Mouse (Mus musculus): ENCODE results near the gene Stmn1. TPM values are rescaled to one million over a fixed set of nuclear protein-coding genes. Genes with fewer than 3 reads are reported as not detected.

The Stmn1 gene
- polyA plus RNA-seq, 1 experiment from 2014 or later = 988 TPM

DNA sequence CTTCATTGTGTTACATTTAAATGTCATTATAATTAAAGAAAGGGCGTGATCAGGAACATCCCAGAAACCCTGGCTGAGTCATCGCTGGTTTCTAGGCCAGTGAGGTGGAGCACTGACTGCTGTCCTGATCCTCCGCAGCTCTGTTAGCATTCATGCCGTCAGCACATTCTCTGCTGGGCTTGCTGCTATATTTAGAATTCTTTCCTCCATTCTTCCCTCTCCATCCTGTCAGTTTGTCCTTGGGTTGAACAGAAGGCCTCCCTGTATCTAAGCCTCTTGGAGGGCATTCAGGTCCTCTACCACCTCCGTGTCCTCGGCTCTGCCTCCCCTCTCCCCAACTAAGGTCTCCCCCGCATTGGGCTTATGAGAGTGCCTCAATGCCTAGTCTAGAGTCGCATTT, 48.9 kb downstream of the Stmn1 start:
- peak overlapping the region; percentile 70 for H3K9ac ChIP-seq

DNA sequence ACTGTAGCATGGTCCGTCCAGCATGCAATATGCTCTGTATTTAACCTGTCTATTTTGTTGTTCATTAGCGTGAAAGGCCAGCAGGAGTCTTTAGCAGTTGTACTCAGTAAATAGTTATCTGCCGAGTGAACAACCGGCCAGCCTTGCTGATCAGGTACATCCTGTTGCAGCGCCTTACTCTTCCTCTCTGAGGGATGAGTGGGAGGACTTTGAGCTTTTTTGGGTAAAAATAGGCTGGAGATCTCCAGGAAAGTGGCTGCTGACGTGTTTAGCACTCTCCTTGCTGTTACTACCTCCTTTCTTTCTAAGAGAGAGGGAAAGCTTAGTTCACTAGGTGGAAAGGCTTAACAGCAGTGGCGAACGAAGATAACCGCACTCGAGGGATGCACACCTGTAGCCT, 49.6 kb downstream of the Stmn1 start:
- H3K4me2 ChIP-seq = peak overlapping the region; percentile 59
- H3K4me3 ChIP-seq = peak overlapping the region; percentile 7; the same call in 1 of the 2 replicates
- H3K27me3 ChIP-seq (replicated peaks) = no peaks in the 10 kb centered on the region
- H3K27ac ChIP-seq (replicated peaks) = peak overlapping the region; percentile 99
- H3K9me3 ChIP-seq = no peaks in the 10 kb centered on the region
- no peak for ATAC-seq (ENCODE audit: extremely low read depth, insufficient number of reproducible peaks, low FRiP score, low TSS enrichment)
- 58% methylated on average over 10 of the region's 10 CpGs for WGBS
- H3K36me3 ChIP-seq = peaks cover 18% of the 10 kb centered on the region
- H3K4me1 ChIP-seq = peaks cover 56% of the 10 kb centered on the region
- H3K9ac ChIP-seq = peak overlapping the region; percentile 67

More for the DNA sequence above, 48.9 kb downstream of the Stmn1 start:
- H3K9me3 ChIP-seq = no peaks in the 10 kb centered on the region
- peak overlapping the region; percentile 99 for H3K27ac ChIP-seq (replicated peaks)
- H3K4me1 ChIP-seq = peaks cover 64% of the 10 kb centered on the region
- 26% methylated on average over 8 of the region's 8 CpGs for WGBS
- no peak for ATAC-seq (ENCODE audit: extremely low read depth, insufficient number of reproducible peaks, low FRiP score, low TSS enrichment)
- H3K4me3 ChIP-seq = peak overlapping the region; percentile 7; the same call in 1 of the 2 replicates
- peaks cover 15% of the 10 kb centered on the region for H3K36me3 ChIP-seq
- H3K4me2 ChIP-seq = peak overlapping the region; percentile 59
- no peaks in the 10 kb centered on the region for H3K27me3 ChIP-seq (replicated peaks)

DNA sequence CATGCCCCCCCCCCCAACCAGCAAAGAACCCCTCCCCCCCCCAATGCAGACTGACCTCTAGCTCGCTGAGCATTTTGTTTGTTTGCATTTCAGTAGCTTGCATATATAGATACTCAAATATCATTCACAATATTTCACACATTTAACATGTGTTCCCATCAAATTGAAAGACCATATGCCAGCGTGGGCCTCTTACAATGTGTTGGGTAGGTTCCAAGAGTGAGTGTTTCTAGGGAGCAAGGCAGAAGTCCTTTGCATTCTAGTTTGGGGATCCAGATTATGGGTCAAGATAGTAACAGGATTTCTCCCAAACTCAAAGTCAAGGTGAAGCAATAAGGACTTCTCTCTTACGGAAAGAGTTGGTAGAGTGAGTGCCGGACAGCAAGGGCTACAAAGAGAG, 50.4 kb downstream of the Stmn1 start:
- H3K36me3 ChIP-seq = peaks cover 26% of the 10 kb centered on the region
- no peak overlapping the region for H3K4me2 ChIP-seq
- 92% methylated on average over 4 of the region's 4 CpGs for WGBS
- ATAC-seq (ENCODE audit: extremely low read depth, insufficient number of reproducible peaks, low FRiP score, low TSS enrichment) = no peak
- no peaks in the 10 kb centered on the region for H3K27me3 ChIP-seq (replicated peaks)
- H3K4me1 ChIP-seq = peaks cover 51% of the 10 kb centered on the region
- H3K27ac ChIP-seq (replicated peaks) = no peak overlapping the region
- no peaks in the 10 kb centered on the region for H3K9me3 ChIP-seq
- H3K4me3 ChIP-seq = no peak overlapping the region
- no peak overlapping the region for H3K9ac ChIP-seq

DNA sequence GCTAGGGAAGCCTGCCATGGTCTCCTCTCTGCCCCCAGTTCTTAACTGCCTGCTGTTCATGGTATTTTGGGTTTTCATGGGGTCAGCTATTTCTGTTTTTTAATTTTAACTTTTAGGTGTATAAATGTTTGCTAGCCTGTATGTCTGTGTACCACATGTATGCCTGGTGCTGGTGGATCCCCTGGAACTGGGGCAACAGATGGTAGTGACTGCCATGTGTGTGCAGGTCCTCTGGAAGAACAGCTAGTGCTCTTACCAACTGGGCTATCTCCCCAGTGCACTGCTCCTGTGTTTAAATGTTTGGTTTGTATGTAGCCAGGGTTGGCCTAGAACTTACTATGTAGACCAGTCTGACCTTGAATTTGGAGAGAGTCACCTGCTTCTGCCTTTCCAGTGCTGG, 51.2 kb downstream of the Stmn1 start:
- H3K9ac ChIP-seq = no peak overlapping the region
- no peak overlapping the region for H3K4me3 ChIP-seq
- peaks cover 43% of the 10 kb centered on the region for H3K4me1 ChIP-seq
- H3K27ac ChIP-seq (replicated peaks) = no peak overlapping the region
- ATAC-seq (ENCODE audit: extremely low read depth, insufficient number of reproducible peaks, low FRiP score, low TSS enrichment) = no peak
- peaks cover 34% of the 10 kb centered on the region for H3K36me3 ChIP-seq
- H3K4me2 ChIP-seq = no peak overlapping the region
- H3K27me3 ChIP-seq (replicated peaks) = no peaks in the 10 kb centered on the region
- no peaks in the 10 kb centered on the region for H3K9me3 ChIP-seq

Small RNA genes lying within 50 kb of the gene (microRNA-seq; reads per million reads assigned to microRNA genes)
- gene Gm23634 = not detected

Other genes starting within 250 kb of the Stmn1 start
- gene Catsper4, start 240.9 kb upstream of the Stmn1 start, polyA plus RNA-seq (2015; fragmentation: Nextera tagmentation; extraction: Ambion mirVana) = not detected in 2 replicates
- gene Cnksr1, start 229.9 kb upstream of the Stmn1 start, polyA plus RNA-seq (2015; fragmentation: Nextera tagmentation; extraction: Ambion mirVana) = 1.3 and 1.5 TPM in 2 replicates
- gene E130218I03Rik, start 224.7 kb upstream of the Stmn1 start, polyA plus RNA-seq (2015; fragmentation: Nextera tagmentation; extraction: Ambion mirVana) = 0.17 and 0.21 TPM in 2 replicates
- 9.2 and 9.9 TPM in 2 replicates for gene Zfp593, start 222.7 kb upstream of the Stmn1 start, polyA plus RNA-seq (2015; fragmentation: Nextera tagmentation; extraction: Ambion mirVana)
- not detected in 2 replicates for gene Gm30191, start 221.4 kb upstream of the Stmn1 start, polyA plus RNA-seq (2015; fragmentation: Nextera tagmentation; extraction: Ambion mirVana)
- 4.3 and 5.0 TPM in 2 replicates for gene Grrp1, start 214.2 kb upstream of the Stmn1 start, polyA plus RNA-seq (2015; fragmentation: Nextera tagmentation; extraction: Ambion mirVana)
- gene Pdik1l, start 180.4 kb upstream of the Stmn1 start, polyA plus RNA-seq (2015; fragmentation: Nextera tagmentation; extraction: Ambion mirVana) = 13.4 and 13.5 TPM in 2 replicates
- 108 and 136 TPM in 2 replicates for gene Trim63, start 153.2 kb upstream of the Stmn1 start, polyA plus RNA-seq (2015; fragmentation: Nextera tagmentation; extraction: Ambion mirVana)
- 0.11 and 0.19 TPM in 2 replicates for gene Slc30a2, start 125.1 kb upstream of the Stmn1 start, polyA plus RNA-seq (2015; fragmentation: Nextera tagmentation; extraction: Ambion mirVana)
- gene Extl1, start 84.5 kb upstream of the Stmn1 start, polyA plus RNA-seq (2015; fragmentation: Nextera tagmentation; extraction: Ambion mirVana) = 2.7 and 3.3 TPM in 2 replicates
- 9.0 and 9.9 TPM in 2 replicates for gene Pafah2, start 72.0 kb upstream of the Stmn1 start, polyA plus RNA-seq (2015; fragmentation: Nextera tagmentation; extraction: Ambion mirVana)
- 10.0 and 10.9 TPM in 2 replicates for gene Paqr7, start 28.4 kb downstream of the Stmn1 start, polyA plus RNA-seq (2015; fragmentation: Nextera tagmentation; extraction: Ambion mirVana)
- gene Aunip, start 42.7 kb downstream of the Stmn1 start, polyA plus RNA-seq (2015; fragmentation: Nextera tagmentation; extraction: Ambion mirVana) = 8.5 and 11.2 TPM in 2 replicates
- gene Mtfr1l, start 67.1 kb downstream of the Stmn1 start, polyA plus RNA-seq (2015; fragmentation: Nextera tagmentation; extraction: Ambion mirVana) = 142 and 144 TPM in 2 replicates
- 7.5 and 8.0 TPM in 2 replicates for gene Selenon, start 83.8 kb downstream of the Stmn1 start, polyA plus RNA-seq (2015; fragmentation: Nextera tagmentation; extraction: Ambion mirVana)
- 5.3 and 6.3 TPM in 2 replicates for gene Man1c1, start 236.0 kb downstream of the Stmn1 start, polyA plus RNA-seq (2015; fragmentation: Nextera tagmentation; extraction: Ambion mirVana)